Mouse (Mus musculus) retina, postnatal 1 day (tissue): ENCODE results near the gene Zfand2a.

ENCODE experiments used
- DNase-seq: peaks from one replicate; pipeline ENCODE4 v3.0.0-alpha.2; 2012

Gene Zfand2a

DNA sequence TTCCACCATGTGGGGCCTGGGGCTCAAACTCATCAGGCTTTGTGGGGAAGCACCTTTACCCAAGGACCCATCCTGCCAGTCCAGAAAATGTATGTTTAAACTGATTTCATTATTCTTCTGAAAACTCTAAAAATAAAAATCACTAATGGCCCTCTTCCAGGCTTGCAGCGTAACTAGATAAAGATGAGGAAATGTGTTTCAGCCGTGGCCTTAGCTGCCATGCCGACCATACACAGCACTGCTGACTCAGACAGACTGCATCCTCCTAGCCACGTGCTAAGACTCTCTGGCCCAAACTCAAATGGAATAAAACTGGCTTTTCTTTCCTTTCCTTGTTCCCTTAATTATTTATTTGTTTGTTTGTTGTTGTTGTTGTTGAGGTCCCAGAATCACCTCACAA lies 19.5 kb downstream of the Zfand2a start:
- no peak for DNase-seq

DNA sequence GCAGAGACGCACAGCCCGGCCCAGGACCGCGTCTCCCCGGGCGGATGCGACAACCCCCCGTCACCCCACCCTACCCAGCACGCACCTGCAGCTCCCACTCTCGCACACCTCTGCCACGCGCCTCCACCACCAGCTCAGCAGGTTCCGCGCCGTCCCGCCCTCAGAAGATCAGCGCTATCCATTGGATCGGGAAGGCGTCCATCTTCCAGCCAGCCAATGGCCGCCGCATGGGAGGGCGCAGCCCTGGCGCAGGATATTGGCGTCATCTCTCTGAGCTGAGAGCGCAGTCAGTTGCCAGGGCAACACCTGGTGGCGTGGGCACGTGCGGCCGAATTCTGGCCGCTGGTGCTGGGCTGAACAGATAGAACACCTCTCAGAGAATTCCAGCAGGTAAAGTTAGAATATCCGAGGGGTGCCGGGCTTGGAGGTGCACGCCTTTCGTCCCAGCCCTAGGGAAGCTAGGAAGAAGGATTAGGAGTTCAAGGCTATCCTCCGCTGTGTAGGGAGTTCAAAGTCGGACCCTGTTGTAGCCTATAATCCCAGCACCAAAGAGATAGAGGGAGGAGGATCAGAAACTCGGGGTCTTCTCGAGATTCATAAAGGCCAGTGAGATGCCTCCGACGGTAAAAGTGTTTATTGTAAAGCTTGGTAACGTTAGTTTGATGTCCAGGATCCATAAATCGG lies 23.8 kb downstream of the Zfand2a start, which contains the start of gene 3110082I17Rik:
3110082I17Rik (minus strand) TSS at position 144 of the 684 bp plus-strand sequence.
- peak; percentile 98 for DNase-seq

DNA sequence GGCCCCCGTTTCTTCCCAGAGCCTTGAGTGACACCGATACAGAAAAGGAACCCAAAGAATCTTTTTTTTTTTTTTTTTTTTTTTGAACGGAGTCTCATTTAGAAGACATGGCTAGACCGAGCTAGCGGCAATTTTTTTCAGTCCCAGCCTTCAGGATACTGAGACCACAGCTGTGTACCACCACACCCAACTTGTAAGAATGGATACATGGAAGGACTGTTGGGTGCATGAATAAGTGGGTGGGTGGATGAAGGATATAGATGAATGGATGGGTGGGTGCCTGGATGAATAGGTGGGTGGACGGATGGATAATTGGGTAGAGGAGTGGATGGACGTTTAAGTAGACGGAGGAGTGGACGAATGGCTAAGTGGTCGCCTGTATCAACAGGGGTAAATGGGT lies 24.4 kb downstream of the Zfand2a start:
- no peak for DNase-seq

DNA sequence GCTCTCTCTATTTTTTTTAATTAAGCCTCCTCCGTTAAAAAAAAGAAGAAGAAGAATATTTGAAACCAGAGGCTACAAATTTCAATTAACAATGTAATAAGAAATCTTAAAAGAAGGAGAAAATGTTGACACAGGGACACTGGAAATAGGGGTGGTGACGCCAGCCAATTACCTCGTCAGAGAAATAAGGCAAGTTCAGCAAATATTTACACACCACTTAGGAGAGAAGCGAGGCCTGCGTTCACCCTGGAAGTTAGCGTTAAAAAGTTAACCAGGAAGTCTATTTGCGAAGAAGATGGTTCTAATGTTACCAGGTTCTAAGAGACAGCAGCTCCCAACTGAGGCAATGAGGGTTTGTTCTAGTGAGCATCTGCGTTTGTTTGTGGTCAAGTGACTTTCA lies 27.1 kb downstream of the Zfand2a start:
- DNase-seq = no peak

DNA sequence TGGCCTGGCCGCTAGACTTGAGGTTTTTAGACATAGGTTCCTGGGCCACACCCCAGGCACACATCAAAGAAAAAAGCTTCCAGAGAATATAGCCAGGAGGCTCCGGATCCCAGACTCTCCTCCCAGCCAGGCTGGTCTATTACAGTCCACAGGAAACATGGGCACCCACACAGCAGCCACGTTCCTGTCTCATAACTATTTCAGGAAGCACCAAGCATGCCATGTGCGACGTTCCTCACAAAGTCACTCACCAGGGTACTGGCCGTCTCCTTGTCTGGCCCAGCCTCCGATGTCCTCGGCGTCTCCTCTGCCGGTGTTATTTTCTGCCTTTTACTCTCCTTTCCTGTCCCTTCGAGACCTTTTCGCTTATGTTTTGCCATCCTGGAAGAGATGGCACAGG lies 29.2 kb downstream of the Zfand2a start:
- no peak for DNase-seq

DNA sequence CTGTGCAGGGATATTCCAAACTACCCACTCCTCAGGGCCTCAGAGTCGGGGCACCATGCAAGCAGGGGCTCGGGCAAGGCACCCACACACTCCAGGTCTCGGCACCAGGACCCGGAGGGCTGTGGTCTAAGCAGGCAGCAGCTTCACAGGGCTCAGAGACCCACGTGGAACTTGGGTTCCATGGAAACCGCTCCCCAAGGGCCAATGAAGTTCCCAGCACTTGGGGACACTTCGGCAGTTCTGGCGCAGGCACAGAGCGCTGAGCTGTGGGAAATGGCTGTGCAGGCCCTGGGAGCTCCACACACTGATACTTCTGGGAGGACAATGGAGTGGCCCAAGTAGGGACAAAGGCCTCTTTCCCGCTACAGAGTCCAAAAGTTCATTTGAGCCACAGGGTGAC lies 31.3 kb downstream of the Zfand2a start:
- no peak for DNase-seq

DNA sequence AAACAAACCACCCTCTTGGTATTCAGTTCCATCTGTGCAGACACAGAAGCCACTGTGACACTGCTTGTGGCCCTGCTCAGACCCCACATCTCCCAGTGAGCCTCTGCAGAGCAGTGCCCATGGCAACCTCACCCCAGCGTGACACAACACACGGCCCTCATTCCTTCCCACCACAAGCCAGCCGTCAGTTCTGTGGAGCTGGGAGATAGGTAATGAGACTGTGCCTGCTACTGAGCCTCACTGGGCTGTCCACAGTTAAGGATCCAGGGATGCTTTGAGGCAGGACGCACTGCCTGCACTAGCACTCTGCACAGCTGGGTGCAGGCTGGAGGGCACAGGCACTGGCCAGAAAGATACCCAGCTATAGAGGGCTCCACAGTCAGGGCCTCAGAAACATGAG lies 34.4 kb downstream of the Zfand2a start:
- DNase-seq = peak; percentile 24

DNA sequence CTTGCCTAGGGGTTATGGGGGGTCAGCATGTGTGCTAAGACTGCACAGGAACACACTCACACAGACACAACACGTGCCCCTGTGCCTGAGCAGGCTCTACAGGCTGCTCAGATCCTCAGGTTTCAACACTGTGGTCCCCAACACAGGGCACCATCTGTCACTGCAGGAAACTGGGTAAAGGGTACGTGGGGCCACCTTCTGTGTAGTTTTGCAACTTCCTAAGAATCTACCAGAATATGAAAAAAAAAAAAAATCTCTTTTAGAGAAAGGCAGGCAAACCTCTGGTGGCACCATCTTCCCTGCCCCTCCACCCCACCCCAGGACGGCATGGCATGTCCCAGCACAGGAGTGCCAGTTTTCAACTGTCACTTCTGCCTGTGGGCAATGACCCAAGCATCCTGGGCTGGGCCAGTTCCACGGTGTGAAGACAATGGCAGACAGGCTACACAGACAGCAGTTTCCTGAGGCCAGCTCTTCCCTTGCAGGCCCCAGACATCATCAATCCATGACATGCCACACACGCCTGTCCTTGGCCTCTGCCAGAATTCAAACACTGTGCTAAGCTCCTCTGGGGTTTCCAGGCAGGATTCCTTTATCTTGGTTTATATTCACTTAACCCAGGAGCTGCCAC lies 35.1 kb downstream of the Zfand2a start:
- DNase-seq = no peak

DNA sequence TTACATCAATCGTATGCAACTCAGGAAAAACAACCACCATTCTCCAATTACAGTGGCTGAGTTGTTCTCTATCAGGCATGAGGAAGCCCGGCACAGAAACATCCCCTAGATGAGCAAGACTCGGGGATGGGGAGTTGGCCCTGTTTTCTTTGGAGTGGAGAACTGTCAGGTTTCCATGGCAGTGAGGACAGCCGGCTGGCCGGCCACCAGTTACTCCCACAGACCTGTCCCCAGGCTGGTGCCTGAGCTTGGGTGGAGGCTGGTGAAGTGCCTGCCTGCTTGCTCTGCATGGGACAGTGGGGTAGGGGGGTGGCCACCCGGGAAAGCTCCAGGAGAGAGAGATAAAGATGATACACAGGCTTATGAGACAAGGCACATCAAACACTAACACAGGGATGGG lies 36.3 kb downstream of the Zfand2a start:
- DNase-seq = no peak

DNA sequence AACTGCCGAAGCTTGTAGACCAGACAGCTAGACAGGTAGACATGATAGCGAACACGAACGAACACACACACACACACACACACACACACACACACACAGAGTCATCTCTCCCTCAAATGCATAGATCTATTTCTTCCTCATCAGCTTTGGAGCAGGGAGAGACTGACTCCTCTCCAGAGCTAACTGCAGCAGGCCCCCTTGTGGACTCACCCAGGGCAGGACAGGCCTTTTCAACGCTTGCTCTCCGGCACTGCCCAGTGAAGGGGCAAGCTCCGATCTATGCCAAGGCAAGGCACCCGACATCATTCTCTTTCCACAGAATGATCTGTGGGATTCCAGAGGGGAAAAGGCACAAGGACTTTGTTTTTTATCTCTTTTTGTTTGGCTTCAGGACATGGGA lies 39.1 kb downstream of the Zfand2a start:
- no peak for DNase-seq

DNA sequence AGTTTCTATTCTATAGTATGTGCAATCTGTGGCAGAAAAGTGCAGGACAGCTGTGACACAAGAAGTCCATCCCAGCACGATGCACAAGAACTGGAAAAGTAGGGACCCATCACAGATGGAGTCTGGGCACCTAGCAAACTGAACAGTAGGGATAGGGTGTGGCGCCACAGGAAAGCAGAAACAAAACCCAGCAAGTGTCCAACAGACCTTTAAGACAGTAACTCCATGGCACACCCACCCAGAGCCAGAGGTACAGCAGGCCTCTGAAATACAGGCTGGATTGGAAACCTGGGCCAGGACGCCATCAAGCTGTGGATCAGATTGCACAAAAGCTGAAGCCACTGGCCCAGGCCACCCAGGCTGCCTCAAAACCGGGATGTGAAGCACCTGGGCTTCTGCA lies 41.4 kb downstream of the Zfand2a start:
- no peak for DNase-seq

DNA sequence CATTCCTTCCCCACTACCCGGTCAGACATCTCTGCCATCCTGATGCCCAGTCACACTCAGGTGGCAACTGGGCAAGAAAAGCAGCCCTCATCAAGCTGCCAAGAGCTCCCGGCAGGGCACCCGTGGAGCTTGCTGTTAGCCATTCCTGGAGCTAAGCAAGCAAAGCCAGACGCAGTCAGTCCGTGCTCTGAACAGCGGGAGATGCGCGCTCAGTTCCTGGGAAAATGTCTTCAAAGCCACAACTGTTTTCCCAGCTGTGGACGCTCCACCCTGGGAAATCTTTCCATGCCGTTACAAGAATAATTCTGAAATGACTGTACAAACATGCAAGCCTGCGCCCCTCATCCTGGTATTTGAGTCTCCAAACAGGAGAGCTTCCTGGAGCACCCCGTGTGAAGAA lies 41.9 kb downstream of the Zfand2a start:
- DNase-seq = no peak

DNA sequence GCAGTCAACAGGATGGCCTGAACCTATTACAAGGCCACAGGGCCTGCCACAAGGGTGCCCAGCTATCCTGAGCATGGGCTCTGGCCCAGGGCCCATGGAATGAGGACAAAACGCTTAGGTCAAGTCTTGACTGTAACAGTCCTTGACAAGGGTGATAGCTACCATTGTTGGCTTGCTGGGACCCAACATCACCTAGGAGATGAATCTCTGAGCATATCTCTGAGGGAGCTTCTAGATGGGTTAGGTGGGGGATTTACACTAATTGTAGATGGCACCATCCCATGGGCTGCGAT lies 42.7 kb downstream of the Zfand2a start:
- DNase-seq = no peak

DNA sequence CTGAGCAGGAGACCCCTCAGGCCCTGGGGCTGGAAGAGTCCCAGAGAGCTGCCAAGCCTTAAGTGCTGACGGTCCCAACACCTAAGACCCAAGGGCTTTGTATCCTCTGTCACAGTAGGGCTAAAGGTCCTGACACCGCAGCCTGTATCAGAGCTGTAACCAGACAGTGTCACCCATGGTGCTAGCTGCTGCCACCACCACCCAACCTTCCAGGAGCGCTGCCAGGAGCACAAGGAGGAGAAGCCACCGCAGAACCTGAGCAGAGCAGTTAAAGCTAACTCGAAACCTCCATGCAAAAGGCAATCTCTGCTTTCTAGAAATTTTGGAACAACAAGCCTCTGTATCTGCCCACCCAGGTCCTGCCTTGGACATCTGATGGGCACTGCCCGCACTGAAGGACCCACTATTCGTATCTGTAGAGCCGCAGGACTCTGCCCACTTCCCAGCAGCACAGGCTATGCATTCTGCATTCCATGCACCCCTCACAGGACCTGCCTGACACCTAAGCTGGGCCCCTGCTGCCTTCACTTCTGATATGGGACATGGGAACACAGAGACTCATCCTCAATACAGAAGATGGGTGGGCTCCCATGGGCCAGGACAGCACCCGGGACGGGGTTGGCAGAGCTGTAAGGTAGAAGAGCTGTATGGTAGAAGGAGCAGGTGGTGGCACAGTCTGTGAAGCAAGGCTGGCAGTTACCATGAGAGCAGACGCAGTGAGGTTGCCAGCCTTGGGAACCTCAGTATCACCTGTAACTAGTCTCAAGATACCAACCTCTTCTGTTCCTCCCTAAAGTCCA lies 43.2 kb downstream of the Zfand2a start:
- DNase-seq = no peak

DNA sequence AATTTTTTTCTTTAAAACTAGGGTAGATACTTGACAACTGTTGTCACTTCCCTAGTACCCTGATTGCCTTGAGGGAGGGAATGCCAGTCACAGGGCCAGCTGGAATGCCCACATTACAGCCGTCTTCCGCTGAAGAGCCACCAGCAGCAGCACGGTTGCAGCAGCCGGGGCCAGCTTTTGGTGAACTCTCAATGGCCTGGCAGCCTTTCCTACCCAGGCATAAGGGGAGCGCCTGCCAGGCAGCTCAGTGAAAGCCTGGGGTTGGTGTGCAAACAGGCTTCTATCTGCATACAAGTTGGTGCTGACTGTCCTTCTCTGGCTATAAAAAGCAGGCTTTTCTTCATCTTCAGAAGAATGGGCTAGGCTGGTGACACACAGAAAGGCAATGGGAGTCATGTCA lies 43.9 kb downstream of the Zfand2a start:
- DNase-seq = no peak

DNA sequence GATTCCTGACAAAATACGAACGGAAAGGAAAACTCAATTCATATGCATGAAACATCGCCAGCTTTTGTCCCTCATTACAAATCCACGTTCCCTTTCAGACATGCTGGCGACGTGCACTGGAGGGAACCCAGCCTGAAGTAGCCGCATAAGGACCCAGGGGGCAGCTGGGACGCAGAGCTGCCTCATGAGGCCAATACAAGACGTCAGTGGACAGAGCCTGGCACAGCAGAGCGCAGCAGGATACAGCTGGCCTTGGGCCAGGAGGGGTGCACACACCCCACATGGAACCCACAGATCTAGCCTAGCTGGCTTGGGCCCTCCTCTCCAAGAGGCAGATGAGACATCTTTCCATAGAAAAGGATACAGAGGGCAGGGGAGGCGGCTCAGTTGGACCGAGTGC lies 45.9 kb downstream of the Zfand2a start:
- DNase-seq = no peak

DNA sequence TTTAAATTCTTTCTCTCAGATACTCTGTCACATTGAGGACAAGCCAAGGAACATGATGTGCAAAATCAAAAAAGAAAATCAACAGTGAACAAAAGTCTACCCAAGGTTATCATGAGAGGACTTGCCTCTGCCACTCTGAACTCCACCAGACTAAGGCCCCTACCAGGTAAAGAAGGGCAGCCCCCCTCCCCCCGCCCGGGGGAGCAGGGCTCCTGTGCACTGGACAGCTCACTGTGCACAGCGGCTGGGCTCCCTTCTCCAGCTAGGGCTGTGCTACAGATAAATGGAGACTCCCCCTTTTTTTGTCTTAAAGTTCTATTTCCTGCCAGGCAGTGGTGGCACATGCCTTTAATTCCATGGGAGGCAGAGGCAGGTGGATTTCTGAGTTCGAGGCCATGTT lies 46.6 kb downstream of the Zfand2a start:
- DNase-seq = no peak

DNA sequence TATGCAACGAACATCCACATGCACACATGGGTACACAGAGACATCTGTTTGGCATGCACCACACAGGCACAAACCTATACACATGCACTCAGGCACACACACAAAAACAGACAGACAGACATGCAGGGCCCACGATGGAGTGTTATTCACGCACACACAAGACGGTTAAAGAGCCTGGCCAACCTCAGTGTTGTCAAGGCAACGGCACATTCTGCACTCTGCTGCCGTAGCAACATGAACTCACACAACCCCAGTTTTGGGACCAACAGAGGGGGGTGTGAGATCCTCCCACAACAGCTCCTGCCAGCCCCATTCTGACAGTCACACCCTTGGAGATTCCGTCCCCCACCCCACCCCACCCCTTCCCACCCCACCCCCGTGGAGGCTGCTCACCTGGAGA lies 49.4 kb downstream of the Zfand2a start:
- no peak for DNase-seq

DNA sequence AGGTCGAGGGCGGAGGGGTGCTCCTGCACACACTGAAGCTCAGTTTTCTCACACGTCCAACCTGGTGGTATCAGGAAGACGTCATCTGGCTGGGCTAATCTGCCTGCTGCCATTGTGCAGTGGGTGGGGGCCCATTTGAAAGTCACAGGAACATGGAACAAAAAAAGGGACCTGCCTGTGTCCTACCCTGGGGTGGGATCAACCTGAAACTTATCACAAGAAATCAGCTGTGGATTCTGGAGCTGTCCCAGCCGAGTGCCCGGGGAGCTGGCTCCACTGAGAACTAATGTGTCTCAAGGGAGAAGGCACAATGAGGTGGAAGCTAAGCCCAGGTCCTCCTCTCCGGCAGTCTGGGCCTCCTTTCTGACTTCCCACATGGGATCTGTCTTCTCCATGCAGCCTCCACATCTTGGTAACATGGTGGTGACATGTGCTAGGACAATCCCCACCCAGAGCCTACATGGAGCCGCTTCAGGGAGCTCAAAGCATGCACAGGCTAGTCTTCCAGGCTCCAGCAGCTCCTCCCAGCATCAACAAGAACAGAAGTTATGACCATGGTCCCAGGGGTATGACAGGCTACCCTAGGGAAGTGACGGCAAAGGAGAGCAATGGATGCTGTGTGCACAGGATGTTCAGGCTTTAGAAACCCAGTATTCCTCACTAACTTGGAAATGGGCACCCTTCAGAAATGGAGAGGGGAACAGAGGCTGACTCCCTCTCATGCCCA lies 50.3 kb downstream of the Zfand2a start:
- no peak for DNase-seq

DNA sequence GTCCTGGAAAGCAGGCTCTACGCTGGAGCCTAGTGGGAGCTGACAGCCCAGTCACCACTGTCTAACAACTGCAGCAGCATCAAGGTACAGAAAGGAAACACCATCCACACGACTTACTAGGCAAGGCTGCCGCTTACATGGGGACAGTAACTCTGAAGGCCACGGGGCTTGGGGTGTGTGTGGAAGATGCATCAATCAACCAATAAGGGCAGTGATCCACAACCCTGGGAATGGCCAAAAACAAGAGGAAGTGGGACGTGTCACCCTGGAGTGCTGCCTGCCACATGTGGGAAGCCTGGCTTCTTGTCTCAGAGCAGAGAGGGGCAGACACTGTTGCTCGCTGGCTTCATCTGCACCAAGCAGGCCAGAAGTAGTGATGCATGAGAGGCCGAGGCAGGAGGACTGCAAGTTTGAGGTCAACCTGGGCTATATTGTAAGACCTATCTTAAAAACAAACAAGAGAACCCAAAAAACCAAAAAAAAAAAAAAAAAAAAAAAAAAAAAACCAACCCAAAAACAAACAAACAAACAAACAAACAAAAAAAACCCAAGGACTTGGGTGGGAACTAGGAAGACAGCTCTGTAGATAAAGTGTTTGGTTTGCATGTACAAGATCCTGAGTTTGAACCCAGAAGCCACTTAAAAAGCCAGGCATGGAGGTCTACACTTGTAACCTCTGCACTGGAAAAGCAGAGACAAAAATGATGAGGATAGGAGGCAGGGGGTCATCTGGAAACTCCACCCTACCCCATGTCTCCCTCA lies 51.4 kb downstream of the Zfand2a start:
- DNase-seq = no peak

DNA sequence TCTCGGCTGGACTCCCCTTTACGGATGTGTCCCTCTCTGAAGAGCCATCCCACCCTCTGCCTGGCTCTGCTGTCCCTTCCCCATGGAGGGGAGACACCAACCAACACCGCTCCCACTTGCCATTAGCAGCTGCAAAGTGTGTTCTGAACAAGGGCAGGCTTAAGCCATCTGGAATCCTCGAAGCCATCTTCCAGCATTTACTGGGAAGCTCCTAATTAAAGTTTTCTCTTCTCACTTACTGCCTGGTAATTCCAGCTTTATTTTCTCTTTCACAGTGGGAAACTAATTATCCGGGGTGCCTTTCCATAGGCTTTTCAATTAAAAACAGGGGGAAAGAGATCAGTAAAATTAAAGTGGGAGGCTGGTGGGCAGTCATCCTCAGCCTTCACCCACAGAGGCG lies 52.0 kb downstream of the Zfand2a start:
- no peak for DNase-seq

DNA sequence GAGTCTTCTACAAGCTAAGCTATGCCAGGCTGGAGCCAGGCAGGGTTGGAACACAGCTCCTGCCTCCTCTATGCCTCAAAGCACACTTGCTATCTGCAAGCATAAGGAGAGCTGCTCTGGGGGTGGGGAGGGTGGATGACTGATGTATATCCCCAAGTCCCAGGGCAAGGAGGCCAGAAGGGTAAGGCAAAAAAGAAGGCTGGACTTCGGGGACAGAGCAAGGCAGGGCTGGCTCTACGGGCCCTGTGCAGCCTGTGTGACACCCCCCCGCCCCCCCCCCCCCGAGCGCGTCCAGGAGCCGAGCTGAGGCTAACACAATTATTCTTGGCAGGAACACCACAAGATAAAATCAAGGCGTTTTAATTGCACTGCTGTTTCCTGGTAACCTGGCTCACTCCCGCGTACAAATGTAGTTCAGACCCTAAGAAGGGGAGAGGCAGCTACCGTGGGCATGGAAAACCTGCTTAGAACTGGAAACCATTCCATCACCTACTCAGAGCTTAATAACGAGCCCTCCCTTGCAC lies 54.5 kb downstream of the Zfand2a start:
- no peak for DNase-seq

DNA sequence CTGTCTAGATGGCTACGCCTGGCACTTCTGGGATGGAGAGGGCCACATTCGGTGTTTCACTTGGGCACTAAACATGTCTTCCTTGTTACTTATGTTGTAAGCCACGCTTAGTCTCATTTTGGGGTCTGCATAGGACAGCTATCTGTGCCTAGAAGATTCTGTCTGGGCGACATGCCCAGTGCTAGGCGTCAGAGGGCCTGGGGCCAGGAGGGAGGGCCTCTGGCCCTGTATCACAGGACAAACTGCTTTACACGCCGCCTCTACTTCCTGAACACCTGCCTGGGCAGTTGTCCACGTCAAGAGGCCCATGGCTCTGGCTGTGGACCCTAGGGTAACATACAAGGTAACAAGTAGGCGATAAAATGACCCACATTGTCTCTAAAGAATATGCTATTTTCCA lies 56.4 kb downstream of the Zfand2a start:
- no peak for DNase-seq
